Mouse (Mus musculus) macrophage (primary cell): ENCODE data around the gene Rdh9. TPM values are rescaled to one million over a fixed set of nuclear protein-coding genes. Genes with fewer than 3 reads are reported as not detected.
"Not testable (repeated sequence)": the region's sequence is repeated elsewhere in the genome, so short reads cannot be mapped to it uniquely, and the experiment has no call there.

Source experiments
- H3K27ac ChIP-seq: fragments of 350-480 bp; formaldehyde crosslinking; 2 replicates; pipeline ENCODE4 v1.9.0; 2021
- H3K36me3 ChIP-seq: fragments of 350-480 bp; formaldehyde crosslinking; 2 replicates; pipeline ENCODE4 v1.9.0; 2021; ENCODE audit errors: inconsistent target
- H3K4me3 ChIP-seq: fragments of 350-480 bp; formaldehyde crosslinking; 2 replicates; pipeline ENCODE4 v1.9.0; 2021; ENCODE audit errors: inconsistent target
- H3K79me2 ChIP-seq: fragments of 350-480 bp; formaldehyde crosslinking; 2 replicates; pipeline ENCODE4 v1.9.0; 2021; ENCODE audit errors: inconsistent target
- WGBS: methylation state at CpG from one replicate; pipeline ENCODE4 v1.1.7; 2026; ENCODE audit warnings: inconsistent platforms; ENCODE audit not compliant: missing documents; 5-methylcytosine and 5-hydroxymethylcytosine counted together
- polyA plus RNA-seq: library from polyadenylated mRNA; stranded (reverse); fragments of 250-400 nt; gene quantifications from 3 replicates; pipeline ENCODE4 v1.2.4, GENCODE M21; 2018; ENCODE audit warnings: inconsistent platforms

Rdh9 gene
- polyA plus RNA-seq, 1 experiment from 2014 or later = 0.16 TPM

- H3K36me3 ChIP-seq = no peaks in the 10 kb centered on the region
- 71% methylated on average over 1 of the region's 1 CpGs for WGBS
- no peak overlapping the region for H3K27ac ChIP-seq
- H3K79me2 ChIP-seq = no peaks in the 10 kb centered on the region
- no peak overlapping the region for H3K4me3 ChIP-seq
These were observed 23.1 kb downstream of the Rdh9 start for GRCm38 (mm10) chr10:127799295-127799694.

- WGBS = 90% methylated on average over 6 of the region's 6 CpGs
- H3K27ac ChIP-seq = no peak within 1 kb of the TSS
These were observed 24.7 kb downstream of the Rdh9 start, which contains the start of gene Rdh16 for GRCm38 (mm10) chr10:127800891-127801290. Gene Rdh16, plus strand, starts transcription at chr10:127801152.

DNA sequence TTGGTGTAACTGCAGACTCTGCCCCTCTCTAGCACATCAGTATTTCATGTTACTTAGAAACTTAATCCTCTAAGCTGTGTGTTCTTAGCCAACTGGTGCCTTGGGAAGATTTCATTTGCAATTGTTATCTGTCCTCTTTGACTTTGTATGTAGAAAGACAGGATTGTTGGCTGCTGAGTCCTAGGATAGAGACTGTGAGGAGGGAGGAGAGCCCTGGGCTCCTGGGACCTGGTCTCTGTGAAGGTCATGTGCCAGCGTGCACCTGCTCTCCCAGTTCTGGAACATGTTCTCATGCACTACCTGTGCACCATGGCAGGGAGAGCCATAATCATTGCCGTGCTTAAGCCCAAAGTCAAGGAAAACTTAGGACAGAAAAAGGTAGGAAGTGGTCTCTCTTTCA lies 25.4 kb downstream of the Rdh9 start:
- Histone ChIP-seq H3K79me2 (no peaks in the 10 kb centered on the region), H3K27ac (no peak overlapping the region), H3K36me3 (no peaks in the 10 kb centered on the region), H3K4me3 (no peak overlapping the region)
- 88% methylated on average over 2 of the region's 2 CpGs for WGBS

More at GRCm38 (mm10) chr10:127800891-127801290, 24.7 kb downstream of the Rdh9 start, which contains the start of gene Rdh16:
- no peaks in the 10 kb centered on the region for H3K79me2 ChIP-seq
- H3K36me3 ChIP-seq = no peaks in the 10 kb centered on the region
- no peak within 1 kb of the TSS for H3K4me3 ChIP-seq

GRCm38 (mm10) chr10:127802236-127802635 lies 26.1 kb downstream of the Rdh9 start:
- Histone ChIP-seq H3K27ac (no peak overlapping the region), H3K4me3 (no peak overlapping the region), H3K36me3 (no peaks in the 10 kb centered on the region), H3K79me2 (no peaks in the 10 kb centered on the region)
- 73% methylated on average over 5 of the region's 5 CpGs for WGBS

DNA sequence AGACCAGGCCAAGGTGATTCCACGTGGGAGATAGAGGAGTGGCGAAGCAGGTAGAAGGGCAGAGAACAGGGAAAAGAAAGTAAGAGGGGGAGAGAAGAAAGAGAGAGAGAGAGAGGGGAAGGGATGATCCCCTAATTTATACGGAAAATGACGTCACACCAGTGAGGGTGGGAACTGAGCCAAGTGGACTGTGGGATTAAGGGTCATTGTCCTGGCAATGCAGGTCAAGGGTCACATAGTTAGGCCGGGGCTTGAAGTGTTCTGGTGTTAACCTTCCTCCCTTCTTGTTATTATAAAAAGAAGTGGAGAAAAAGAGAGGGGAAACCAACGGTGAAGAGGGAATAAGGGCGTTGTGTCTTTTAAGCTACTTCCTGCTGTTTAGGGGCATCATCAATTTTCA lies 28.2 kb downstream of the Rdh9 start:
- Histone ChIP-seq H3K79me2 (no peaks in the 10 kb centered on the region), H3K27ac (no peak overlapping the region), H3K4me3 (no peak overlapping the region), H3K36me3 (no peaks in the 10 kb centered on the region)
- WGBS = 84% methylated on average over 7 of the region's 7 CpGs

- Histone ChIP-seq H3K36me3 (no peaks in the 10 kb centered on the region), H3K27ac (no peak overlapping the region), H3K4me3 (no peak overlapping the region), H3K79me2 (no peaks in the 10 kb centered on the region)
These were observed 39.7 kb downstream of the Rdh9 start for GRCm38 (mm10) chr10:127815888-127816287.

GRCm38 (mm10) chr10:127817268-127817910 lies 41.2 kb downstream of the Rdh9 start:
- WGBS = 69% methylated on average over 3 of the region's 4 CpGs
- not testable (repeated sequence) for H3K36me3 ChIP-seq, H3K27ac ChIP-seq, H3K4me3 ChIP-seq, H3K79me2 ChIP-seq

- not testable (repeated sequence) for H3K79me2 ChIP-seq, H3K36me3 ChIP-seq, H3K27ac ChIP-seq, H3K4me3 ChIP-seq
- WGBS = 80% methylated on average over 1 of the region's 2 CpGs
These were observed 45.6 kb downstream of the Rdh9 start for GRCm38 (mm10) chr10:127821806-127822205.

DNA sequence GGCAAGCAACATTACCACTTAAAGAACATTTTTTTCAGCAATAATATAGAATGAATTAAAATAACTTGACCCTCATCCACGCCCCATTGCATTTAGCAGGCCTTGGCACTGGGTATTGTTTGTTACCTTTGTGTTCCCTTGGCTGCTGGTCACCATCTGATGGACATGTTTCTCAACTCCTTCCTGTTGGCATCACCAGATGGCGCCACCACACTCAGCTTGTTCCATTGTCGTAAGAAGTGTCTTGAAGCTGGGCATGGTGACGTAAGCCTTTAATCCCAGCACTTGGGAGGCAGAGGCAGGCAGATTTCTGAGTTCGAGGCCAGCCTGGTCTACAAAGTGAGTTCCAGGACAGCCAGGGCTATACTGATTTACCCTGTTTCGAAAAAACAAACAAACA lies 49.2 kb downstream of the Rdh9 start:
- H3K27ac ChIP-seq = no peak overlapping the region
- H3K4me3 ChIP-seq = no peak overlapping the region
- H3K36me3 ChIP-seq = no peaks in the 10 kb centered on the region
- 77% methylated on average over 5 of the region's 6 CpGs for WGBS
- H3K79me2 ChIP-seq = no peaks in the 10 kb centered on the region

DNA sequence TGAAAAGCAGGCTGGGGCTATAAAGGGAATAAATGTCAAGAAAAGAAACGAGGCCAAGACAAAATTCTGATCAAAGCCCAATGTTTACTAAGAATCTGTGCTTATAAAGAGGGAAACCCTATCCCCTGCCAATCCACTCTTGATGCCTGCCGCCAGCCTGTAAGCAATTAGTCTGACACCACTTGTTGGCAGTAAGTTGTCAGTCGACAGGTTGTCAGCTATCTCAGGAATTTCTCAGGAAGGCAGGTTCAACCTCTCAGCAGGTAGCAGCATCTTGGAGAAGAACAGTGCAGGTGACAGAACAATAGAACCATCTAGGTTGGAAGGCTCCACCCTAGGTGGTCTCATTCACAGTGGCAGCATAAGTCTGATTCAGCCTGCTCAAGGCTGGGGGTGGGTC lies 52.9 kb downstream of the Rdh9 start:
- Histone ChIP-seq H3K79me2 (no peaks in the 10 kb centered on the region), H3K27ac (no peak overlapping the region), H3K4me3 (no peak overlapping the region), H3K36me3 (no peaks in the 10 kb centered on the region)
- WGBS = 90% methylated on average over 3 of the region's 3 CpGs

- not testable (repeated sequence) for H3K79me2 ChIP-seq, H3K4me3 ChIP-seq, H3K36me3 ChIP-seq, H3K27ac ChIP-seq
- 88% methylated on average over 1 of the region's 1 CpGs for WGBS
These were observed 58.0 kb downstream of the Rdh9 start for GRCm38 (mm10) chr10:127834186-127834585.

- 79% methylated on average over 5 of the region's 5 CpGs for WGBS
- no peak overlapping the region for H3K27ac ChIP-seq
- H3K36me3 ChIP-seq = no peaks in the 10 kb centered on the region
- no peak overlapping the region for H3K4me3 ChIP-seq
- H3K79me2 ChIP-seq = no peaks in the 10 kb centered on the region
These were observed 59.1 kb downstream of the Rdh9 start for GRCm38 (mm10) chr10:127835292-127835691.

- H3K4me3 ChIP-seq, H3K27ac ChIP-seq, H3K36me3 ChIP-seq, H3K79me2 ChIP-seq: not testable (repeated sequence)
- WGBS = 79% methylated on average over 5 of the region's 5 CpGs
These were observed 61.6 kb downstream of the Rdh9 start for GRCm38 (mm10) chr10:127837793-127838192.

DNA sequence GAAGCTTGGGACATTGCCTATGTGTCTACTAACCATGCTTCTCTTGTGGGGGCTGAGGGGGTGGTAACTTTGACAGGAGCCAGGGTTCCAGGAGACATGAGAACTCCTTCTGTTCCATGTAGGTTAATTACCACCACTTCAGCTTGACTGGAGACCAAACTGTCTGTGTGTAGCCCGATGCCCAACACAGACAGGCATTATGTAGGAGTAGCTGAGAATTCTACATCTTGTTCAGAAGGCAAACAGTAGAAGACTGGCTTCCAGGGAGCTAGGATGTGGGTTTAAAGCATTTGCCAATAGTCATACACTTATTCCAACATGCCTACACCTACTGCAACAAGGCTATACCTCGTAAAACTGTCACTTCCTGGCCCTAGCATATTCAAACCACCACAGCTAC lies 62.4 kb downstream of the Rdh9 start:
- Histone ChIP-seq H3K79me2 (no peaks in the 10 kb centered on the region), H3K27ac (no peak overlapping the region), H3K36me3 (no peaks in the 10 kb centered on the region), H3K4me3 (no peak overlapping the region)
- WGBS = 88% methylated on average over 2 of the region's 2 CpGs

- no peaks in the 10 kb centered on the region for H3K36me3 ChIP-seq
- no peak overlapping the region for H3K27ac ChIP-seq
- WGBS = 79% methylated on average over 2 of the region's 2 CpGs
- H3K79me2 ChIP-seq = no peaks in the 10 kb centered on the region
- H3K4me3 ChIP-seq = no peak overlapping the region
These were observed 64.6 kb downstream of the Rdh9 start for GRCm38 (mm10) chr10:127840776-127841175.
